Mouse (Mus musculus): ENCODE data around the gene Fuz.

Gene Fuz

DNA sequence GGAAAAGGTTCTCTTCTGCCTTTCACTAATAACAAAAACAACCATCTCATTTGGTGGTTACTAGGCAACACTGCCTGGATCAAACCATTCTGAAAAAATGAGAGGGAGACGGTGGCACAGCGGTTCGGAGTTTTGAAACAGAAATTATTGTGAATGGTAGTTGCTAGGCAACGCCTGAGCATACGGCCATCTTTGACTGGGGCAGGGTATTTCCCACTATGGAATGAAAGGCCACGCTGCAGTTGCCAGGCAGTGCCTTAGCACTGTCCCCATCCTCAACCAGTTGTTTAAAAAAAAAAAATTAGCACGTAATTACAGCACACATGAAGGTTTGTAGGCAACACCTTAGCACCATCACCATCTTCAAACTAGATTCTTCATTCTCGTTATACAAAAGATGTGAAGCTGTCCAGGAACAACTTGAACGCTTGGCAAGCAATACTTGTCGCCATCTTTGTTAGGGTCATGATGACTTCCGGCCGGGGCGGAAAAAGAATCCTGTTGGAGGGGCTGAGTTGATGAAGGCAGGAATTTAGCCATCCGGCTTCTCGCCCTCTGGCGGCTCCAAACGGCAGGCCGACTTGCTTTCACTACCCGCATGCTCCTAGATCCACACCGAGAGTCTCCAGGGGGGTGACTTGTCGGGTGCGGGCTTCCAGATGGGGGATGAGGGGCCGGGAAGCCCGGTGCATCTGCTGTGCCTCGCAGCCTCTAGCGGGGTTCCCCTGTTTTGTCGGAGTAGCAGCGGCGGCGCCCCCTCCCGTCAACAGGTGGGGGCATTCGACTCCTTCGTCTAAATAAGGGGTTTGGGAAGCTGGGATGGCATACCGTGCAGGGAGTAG, at the start of gene Fuz:
TSS of gene Fuz (plus strand) at position 487 of the 842 bp plus-strand sequence.
- DNase-seq (ENCODE audit: extremely low read depth, low read depth, low spot score), result peak; percentile 43

DNA sequence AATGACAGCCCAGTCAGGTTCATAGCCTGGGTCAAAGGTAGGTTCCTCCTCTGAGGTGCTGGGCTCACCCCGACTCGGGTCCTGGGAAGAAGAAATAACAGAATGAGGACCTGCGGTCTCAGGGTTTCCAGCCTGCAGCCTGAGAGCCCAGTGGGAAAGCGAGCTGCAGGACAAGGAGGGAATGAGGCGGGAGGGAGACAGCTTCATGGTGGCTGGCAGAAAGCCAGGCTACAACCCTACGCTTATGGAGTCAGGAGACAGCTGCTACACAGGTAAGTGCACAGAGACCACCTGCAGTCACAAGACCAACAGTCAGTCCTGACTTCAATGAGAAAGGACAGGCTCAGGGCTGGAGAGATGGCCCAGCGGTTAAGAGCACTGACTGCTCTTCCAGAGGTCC, 49.1 kb upstream of the Fuz start:
- no peak for DNase-seq (ENCODE audit: extremely low read depth, low read depth, low spot score)

DNA sequence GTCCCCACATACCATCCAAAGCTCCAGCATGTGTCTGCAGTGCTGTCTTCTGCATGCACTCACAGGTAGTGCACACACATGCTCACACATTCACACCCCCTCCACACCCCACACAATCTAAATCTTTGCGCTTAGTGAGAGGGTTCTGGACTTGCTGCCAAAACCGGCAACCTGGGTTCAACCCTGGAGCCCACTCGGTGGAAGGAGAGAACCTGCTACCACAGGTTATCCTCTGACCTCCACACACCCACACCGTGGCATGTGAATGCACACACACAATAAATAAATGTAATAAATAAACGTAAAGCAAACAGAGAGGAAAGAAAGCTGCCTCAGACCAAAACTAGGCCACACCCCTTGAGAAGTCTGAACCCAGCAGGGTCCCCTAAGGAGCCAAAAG, 48.1 kb upstream of the Fuz start:
- DNase-seq (ENCODE audit: extremely low read depth, low read depth, low spot score), result no peak

DNA sequence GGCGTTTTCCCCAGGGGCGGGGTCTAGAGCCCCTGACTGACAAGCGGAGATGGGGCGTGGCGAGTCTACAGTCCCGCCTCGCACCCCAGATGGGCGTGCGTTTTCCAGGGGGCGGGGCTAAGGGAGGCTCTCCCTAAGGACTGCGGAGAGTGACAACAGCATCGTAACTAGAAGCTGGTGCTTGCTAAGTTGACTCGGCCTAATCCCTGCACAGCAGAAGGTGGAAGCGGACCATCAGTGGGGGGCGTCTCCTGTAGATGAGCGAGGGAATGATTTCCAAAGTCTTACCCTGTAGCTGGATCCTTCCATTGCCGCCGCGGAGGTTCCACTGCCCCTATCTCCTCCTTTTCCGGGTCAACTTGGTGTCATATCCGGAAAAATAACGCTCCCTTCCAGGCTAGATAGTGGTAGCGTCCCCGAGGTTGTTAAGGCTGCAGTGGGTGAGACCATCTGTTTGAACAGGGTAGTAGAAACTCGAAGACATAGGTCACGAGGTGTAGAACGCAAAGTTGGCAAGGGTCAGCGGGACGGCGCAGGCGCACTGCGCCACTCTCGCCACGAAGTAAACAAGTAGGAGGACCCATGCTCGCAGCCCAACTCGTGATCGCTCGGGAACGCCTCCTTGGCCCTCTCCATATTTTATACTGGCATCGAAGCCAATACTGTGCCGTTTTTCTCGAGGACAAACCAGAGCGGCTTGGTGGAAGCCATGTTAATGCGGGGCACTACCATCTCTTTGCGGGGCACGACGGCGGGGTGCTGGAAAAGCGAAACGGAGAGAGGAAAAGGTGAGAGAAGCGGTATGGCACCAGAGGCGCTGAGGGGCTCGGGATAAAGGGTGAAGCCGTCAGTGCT, 47.1 kb upstream of the Fuz start, which contains the start of the genes Akt1s1 and Tbc1d17:
TSS of gene Akt1s1 (plus strand) at position 431 of the 855 bp plus-strand sequence.
TSS of gene Tbc1d17 (minus strand) at position 519 of the 855 bp plus-strand sequence.
- DNase-seq (ENCODE audit: extremely low read depth, low read depth, low spot score), result peak; percentile 99

DNA sequence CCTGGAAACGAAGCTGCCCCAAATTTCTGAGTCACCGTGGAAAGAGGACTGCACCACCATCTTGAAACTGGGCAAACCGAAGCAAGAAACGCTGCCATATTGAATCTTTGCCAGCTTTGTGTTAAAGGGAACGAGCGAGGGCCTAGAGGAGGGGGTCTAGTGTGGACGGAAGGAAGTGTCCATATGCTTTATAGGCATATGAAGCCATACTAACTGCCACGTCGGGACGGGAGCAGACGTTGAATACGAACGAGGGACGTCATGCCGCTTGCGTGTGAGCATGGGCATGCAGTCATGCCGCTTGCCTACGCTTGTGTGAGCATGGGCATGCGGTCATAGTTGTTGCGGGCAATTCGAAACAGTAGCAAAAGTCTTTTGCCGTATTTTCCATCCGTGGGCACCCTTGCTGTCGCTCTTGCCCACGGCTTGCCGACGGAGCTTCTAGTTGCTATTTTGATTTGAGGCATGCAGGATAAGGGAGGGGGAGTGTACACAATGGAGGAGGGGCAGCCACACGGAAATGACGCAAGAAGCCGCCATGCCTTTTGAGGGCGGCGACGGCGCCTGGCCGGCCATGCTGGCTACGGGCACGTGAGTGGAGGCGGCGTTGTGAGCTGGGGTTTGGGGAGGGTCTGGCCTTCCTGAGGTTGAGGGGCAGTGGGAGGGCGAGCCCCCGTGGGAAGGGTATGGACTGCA, 46.3 kb upstream of the Fuz start:
- DNase-seq (ENCODE audit: extremely low read depth, low read depth, low spot score), result peak; percentile 78

DNA sequence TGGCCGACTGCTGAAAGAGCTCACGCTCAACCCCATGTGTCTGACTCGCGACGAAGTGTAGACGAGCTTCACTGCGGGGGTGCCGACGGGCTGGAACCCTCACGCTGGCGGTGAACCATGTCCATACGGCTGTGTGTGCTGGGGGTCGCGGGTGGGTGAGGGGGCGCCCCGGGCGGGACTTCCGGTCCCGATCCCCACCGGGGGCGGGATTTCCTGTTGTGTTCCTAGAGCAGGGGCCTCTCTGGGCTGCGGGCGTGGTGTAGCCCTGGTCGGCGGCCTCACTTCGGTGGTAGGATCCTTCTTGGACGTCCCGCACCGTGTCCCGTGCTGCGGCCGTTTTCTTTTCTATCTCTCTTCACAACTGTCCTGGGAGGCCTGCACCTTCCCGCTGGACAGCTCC, 45.7 kb upstream of the Fuz start:
- DNase-seq (ENCODE audit: extremely low read depth, low read depth, low spot score), result no peak

DNA sequence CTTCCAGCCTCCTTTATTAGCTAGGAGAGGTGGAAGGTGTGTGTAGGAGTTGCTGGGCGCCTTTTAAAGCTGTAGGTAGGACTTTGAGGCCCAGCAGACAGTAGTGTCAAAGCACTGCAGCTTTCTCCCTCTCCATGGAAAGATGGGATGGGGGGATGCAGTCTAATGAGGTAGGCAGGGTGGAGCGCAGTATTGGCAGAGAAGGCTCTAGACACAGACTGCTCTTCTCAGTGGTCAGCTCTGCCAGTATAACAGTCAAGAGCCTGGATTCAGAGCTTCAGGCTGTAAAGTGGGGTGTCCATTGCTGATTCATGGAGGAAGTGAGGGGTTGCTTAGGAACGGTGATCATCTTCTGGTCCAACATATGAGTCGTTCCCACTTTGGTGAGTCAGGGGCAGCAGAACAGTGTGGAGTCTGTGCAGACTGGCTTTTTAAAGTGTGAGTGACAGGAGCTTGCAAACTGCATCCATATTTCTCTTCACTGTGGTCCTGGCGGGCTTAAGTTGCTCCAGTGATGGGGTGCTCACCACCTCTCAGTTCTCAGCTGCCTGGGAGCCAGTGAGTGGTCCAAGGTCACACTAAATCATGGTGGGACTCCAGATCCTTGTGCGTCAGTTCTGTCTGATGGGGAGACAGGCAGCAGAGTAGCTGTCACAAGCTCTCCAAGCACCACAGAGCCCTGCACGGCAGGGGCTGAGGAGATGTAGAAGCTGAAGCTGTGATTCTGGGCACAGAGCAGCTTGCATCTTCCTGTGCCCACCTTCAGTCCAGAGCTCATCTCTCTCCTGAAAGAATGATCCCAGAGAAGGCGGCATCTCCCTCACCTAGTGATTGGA, 44.9 kb upstream of the Fuz start:
- DNase-seq (ENCODE audit: extremely low read depth, low read depth, low spot score), result no peak

DNA sequence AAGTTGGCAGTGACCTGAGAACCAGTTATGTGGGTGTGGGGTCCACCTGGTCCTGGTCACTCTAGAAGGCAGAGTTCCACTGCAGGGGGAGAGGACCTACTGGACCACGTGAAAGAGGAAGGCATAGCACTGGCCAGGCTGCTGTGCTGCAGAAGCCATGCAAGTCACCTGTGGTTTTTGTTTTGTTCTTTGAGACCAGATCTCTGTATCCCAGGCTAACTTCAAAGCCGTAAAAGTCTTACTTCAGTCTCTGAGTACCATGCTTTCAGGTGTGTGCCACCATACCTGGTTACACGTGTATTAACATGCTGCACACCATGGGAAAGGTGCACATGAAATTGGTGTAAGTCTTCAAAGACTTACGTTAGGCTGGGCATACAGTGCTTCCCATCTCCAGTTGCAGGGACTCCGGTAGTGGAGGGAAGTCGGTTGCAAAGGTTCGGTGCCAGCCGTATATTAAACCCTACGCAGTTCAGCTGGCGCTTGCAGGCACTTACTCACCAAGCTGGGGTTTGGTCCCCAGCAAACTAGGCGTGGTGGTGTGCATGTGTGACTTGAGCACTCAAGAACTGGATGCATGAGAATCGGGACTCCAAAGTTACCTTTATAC, 44.1 kb upstream of the Fuz start:
- DNase-seq (ENCODE audit: extremely low read depth, low read depth, low spot score), result no peak

DNA sequence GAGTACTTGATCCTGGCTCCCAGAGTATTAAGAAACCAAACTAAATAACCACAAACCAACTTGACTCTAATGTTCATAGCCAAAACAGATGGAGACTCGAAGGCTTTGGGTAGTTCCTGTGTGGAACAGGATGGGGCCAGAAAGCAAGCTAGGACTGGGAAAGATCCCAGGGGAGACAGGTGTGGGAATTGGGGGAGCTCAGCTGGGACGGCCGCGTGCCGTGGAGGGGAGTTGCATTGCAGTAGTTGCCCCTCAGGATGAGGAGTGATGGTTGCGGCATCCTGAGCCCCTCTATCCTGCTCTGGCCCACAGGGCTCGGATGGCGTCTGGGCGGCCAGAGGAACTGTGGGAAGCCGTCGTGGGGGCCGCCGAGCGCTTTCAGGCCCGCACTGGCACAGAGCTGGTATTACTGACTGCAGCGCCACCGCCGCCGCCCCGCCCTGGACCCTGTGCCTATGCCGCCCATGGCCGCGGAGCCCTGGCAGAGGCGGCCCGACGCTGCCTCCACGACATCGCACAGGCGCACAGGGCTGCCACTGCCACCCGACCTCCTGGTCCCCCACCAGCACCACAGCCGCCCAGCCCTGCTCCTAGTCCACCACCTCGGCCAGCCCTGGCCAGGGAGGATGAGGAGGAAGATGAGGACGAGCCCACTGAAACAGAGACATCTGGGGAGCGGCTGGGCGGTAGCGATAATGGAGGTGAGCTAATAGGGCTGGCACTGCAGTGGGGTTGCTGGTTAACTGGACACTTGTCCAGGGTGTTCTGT, 43.4 kb upstream of the Fuz start:
- DNase-seq (ENCODE audit: extremely low read depth, low read depth, low spot score), result no peak

DNA sequence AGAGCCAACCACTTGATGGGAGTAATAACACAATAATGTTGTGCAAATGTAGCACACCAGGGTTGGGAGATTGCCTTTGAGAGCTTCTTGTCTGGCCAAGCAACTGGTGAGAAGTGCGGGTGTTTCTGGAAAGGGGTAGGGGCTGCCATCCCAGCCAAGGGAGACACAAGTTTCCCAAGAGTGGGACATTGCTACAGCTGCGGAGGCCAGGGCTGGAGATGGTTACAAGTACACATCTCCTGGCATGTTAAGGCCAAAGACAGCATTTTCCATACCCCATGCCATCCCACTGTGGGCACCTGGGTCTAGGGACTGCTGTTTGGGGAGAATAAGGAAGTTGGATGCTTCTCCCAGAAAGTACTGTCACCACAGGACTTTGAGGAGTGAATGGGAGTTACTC, 42.8 kb upstream of the Fuz start:
- DNase-seq (ENCODE audit: extremely low read depth, low read depth, low spot score), result no peak

DNA sequence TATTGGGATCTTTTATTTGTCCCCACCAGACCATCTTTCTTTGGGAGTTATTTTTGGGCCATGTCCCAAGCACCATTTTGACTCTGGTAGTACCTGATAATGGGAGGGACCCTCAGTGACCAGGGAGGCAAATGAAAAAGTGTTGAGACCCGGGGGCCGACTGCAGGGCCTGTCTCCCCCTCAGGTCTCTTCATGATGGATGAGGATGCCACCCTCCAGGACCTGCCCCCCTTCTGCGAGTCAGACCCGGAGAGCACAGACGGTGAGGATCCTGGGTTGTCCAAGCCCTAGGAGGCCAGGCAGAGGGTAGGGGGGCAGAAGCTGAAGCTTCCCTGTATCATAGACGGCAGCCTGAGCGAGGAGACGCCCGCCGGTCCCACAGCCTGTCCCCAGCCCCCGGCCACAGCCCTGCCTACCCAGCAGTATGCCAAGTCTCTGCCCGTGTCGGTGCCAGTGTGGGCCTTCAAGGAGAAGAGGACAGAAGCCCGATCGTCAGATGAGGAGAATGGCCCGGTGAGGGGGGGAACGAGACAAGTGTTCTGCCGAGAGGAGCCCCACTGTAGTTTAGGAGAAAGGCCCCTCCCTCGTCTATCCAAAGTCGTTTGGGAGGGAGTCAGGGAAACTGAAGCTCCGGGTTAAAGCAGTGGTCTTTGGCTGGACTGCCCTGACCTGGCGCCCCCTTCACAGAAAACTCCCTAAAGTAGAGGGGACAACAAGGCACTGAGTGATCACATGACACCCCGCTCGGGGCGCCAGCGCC, 42.1 kb upstream of the Fuz start:
- DNase-seq (ENCODE audit: extremely low read depth, low read depth, low spot score), result no peak

DNA sequence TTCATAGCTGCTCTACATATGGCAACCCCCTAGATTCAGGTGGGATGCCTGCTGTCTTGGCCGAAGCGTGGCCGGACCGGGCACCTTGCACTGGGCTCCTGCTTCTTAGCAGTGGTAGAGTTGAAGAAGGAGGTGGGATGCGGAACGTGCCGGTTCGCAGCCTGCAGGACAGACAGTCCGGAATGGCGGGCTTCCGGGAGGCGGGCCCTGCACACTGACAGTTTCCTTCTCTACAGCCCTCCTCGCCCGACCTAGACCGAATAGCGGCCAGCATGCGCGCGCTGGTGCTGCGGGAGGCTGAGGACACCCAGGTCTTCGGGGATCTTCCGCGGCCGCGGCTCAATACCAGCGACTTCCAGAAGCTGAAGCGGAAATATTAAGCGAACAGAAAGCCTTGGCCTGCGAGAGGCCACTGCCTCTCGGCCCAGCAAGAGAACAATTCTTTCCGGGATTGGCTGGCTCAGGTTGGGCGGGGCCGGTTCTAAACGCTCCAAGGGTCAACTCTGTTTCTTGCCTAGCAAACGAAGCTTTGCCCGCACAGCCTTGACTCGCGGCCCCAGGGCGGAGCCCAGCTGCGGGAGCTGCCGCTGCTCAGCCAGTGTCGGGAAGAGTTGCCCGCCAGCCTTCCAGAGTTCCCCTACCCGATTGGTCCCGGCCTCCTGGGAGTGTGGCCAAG, 41.4 kb upstream of the Fuz start:
- no peak for DNase-seq (ENCODE audit: extremely low read depth, low read depth, low spot score)

DNA sequence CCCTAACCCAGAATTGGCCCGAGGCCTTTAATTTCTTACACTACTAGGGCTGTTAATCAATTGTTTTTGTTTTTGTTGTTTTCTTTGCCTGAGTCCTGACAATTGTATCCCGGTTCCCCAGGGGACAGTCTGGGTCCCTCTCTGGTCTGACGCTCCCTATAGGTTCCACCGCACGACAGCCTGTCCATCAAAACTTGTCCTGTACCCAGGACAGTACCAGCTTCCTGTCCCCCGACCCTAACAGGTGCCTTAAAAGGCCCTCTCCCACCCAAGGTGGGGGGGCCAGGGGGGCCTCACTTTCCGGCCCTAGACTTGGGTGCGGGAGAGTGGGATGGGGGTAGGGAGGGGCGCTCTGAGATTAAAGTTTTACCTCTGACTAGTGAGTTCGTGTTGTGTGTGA, 40.8 kb upstream of the Fuz start:
- DNase-seq (ENCODE audit: extremely low read depth, low read depth, low spot score), result no peak

DNA sequence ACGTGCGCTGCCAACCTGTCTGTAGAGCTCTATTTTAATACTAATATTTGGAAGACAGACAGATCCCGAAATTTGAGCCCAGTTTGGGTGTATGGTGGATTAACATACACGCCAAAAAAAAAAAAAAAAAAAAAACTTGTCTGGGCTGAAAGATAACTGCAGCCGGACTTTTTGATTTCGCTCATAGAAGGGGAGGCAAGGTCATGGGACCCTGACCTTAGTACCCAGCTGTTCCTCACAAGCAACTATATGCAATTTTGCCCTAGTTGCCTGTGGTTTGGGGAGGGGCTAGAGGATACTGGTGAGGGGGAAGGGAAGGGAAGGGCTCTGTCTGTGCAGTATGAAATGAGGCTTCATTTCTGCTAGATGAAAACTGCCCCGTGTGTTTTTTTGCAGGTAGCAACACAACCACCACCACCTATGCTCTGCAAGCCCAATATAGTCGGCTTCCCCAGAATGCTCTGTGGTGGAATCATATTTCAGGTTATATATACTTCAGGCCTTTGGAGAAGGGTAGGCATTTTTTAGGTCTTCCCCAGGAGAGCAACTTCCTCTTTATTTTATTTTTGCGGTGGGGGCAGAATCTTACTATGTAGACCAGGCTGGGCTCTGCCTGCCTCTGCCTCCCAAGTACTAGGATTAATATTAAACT, 39.5 kb upstream of the Fuz start:
- DNase-seq (ENCODE audit: extremely low read depth, low read depth, low spot score), result no peak

DNA sequence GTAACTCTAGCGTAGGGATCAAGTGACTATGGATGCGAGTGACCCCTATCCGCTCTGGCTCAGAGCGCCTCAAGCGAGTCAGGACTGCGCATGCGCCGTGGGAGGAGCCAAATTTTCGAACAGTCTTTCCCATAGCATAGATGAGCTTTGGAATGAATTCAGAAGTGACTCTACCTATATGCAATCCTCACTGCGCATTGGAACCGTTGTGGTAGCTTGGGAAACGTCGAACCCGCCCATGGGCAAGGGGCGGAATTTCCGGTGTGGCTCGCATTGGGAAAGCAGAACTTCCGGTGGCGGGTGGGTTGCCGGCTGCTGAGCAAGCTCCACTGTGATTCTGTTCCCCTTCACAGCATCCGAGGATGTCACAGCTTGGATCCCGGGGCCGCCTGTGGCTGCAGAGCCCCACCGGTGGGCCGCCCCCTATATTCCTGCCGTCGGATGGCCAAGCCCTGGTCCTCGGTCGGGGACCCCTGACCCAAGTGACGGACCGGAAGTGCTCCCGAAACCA, 38.8 kb upstream of the Fuz start, which contains the start of gene Pnkp:
TSS of gene Pnkp (plus strand) at position 98 of the 511 bp plus-strand sequence.
- DNase-seq (ENCODE audit: extremely low read depth, low read depth, low spot score), result peak; percentile 56

DNA sequence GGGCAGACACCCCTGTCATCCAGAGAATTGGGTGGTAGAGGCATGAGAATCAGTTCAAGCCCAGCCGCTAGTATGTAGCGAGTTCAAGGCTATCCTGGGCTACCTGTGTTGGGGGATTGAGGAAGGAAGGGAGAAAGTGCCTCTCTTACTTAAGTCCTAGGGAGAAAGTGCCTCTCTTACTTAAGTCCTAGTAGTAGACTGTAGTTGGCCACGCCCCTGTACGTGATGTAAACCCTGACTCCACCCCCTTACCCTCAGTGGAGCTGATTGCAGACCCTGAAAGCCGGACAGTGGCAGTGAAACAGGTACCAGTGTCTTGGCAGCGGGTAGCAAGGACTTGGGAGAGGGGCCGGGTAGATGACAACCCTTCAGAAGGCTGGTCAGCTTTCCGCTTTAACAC, 38.0 kb upstream of the Fuz start:
- DNase-seq (ENCODE audit: extremely low read depth, low read depth, low spot score), result no peak

DNA sequence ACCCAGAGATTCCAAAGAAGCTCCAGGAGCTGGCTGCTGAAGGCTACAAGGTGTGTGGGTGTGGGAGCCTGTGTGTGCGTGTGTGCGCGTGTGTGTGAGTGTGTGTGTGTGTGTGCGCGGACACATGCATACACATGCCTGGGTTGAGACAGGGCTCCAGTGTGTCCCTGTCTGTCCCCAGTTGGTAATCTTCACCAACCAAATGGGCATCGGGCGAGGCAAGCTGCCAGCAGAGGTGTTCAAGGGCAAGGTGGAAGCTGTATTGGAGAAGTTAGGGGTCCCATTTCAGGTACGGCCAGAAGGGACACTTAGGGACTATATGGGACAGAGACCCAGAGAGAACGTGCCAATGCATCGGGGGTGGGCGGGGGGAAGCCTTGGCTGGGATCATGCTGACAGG, 36.0 kb upstream of the Fuz start:
- no peak for DNase-seq (ENCODE audit: extremely low read depth, low read depth, low spot score)
